Mouse (Mus musculus): ENCODE data around the gene Hist1h2bg. TPM values are rescaled to one million over a fixed set of nuclear protein-coding genes. Genes with fewer than 3 reads are reported as not detected.

Hist1h2bg gene
- polyA plus RNA-seq, 1 experiment = 9.8 TPM

GRCm38 (mm10) chr13:23575271-23575851 lies 4.2 kb downstream of the Hist1h2bg start, which contains the start of gene Hist1h3d:
Gene Hist1h3d, plus strand, starts transcription at chr13:23575763.
- TF ChIP-seq POLR2A (IDR thresholded peaks at IDR 0.05; ENCODE audit: borderline replicate concordance, low read depth, low read length) (no peak), CTCF (IDR thresholded peaks at IDR 0.05; ENCODE audit: low read depth, low read length) (no peak)
- Histone ChIP-seq H3K4me3 (ENCODE audit: insufficient read depth, low read length) (peak within 1 kb of the TSS; percentile 63), H3K27ac (ENCODE audit: insufficient read depth, low read depth, low read length) (peak within 1 kb of the TSS; percentile 83), H3K4me1 (ENCODE audit: control insufficient read depth, insufficient read depth, low read length) (peaks cover 10% of the 10 kb centered on the region)

- peak overlapping the region; percentile 63 for H3K4me3 ChIP-seq (ENCODE audit: insufficient read depth, low read length)
- H3K27ac ChIP-seq (ENCODE audit: insufficient read depth, low read depth, low read length) = peak overlapping the region; percentile 81
- H3K4me1 ChIP-seq (ENCODE audit: control insufficient read depth, insufficient read depth, low read length) = peaks cover 12% of the 10 kb centered on the region
These were observed 4.7 kb downstream of the Hist1h2bg start for GRCm38 (mm10) chr13:23575864-23576313.

GRCm38 (mm10) chr13:23576351-23576881 lies 5.2 kb downstream of the Hist1h2bg start:
- Histone ChIP-seq H3K4me1 (ENCODE audit: control insufficient read depth, insufficient read depth, low read length) (peaks cover 12% of the 10 kb centered on the region), H3K4me3 (ENCODE audit: insufficient read depth, low read length) (peak overlapping the region; percentile 63), H3K27ac (ENCODE audit: insufficient read depth, low read depth, low read length) (peak overlapping the region; percentile 81)
- TF ChIP-seq POLR2A (IDR thresholded peaks at IDR 0.05; ENCODE audit: borderline replicate concordance, low read depth, low read length) (no peak), CTCF (IDR thresholded peaks at IDR 0.05; ENCODE audit: low read depth, low read length) (no peak)

DNA sequence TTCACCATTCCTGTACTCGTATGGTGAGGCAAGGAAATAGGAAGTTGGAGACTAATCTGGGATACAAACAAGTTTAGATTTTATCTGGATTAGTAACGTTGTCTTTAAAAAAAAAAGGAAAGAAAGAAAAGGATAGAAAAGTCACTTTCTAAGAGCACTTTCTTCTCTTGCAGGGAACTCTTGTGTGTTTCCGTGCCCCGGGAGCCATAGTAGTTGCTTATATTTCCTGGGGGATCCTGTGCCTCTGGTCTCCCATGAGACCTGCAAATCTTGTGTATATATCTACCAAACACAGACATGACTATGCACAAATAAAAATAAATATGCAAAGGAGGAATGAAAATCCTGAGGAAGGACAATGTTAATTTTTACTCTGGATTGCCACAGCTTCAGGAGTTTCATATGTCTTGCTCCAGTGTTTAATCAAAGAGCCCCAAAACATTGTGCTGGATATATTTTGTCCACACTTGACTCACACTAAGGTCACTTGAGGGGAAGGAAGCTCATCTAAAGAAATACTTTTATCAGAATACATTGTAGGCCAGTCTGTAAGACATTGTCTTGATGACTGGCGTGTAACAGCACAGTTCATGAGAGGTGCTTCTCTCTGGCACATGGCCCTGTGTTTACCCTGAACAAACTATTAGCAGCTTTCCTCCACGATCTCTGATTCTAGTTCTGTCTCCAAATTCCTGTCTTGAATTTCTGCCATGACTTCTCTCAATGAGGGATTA lies 5.9 kb downstream of the Hist1h2bg start:
- Histone ChIP-seq H3K4me3 (ENCODE audit: insufficient read depth, low read length) (peak overlapping the region; percentile 63), H3K4me1 (ENCODE audit: control insufficient read depth, insufficient read depth, low read length) (peaks cover 12% of the 10 kb centered on the region), H3K27ac (ENCODE audit: insufficient read depth, low read depth, low read length) (peak overlapping the region; percentile 81; the same call in 1 of the 2 replicates)
- no peak for TF ChIP-seq CTCF (IDR thresholded peaks at IDR 0.05; ENCODE audit: low read depth, low read length)
- no peak for TF ChIP-seq POLR2A (IDR thresholded peaks at IDR 0.05; ENCODE audit: borderline replicate concordance, low read depth, low read length)

GRCm38 (mm10) chr13:23577835-23578234 lies 6.6 kb downstream of the Hist1h2bg start:
- H3K4me3 ChIP-seq (ENCODE audit: insufficient read depth, low read length) = no peak overlapping the region
- peaks cover 16% of the 10 kb centered on the region for H3K4me1 ChIP-seq (ENCODE audit: control insufficient read depth, insufficient read depth, low read length)
- TF ChIP-seq POLR2A (IDR thresholded peaks at IDR 0.05; ENCODE audit: borderline replicate concordance, low read depth, low read length) (no peak), CTCF (IDR thresholded peaks at IDR 0.05; ENCODE audit: low read depth, low read length) (no peak)
- no peak overlapping the region for H3K27ac ChIP-seq (ENCODE audit: insufficient read depth, low read depth, low read length)

DNA sequence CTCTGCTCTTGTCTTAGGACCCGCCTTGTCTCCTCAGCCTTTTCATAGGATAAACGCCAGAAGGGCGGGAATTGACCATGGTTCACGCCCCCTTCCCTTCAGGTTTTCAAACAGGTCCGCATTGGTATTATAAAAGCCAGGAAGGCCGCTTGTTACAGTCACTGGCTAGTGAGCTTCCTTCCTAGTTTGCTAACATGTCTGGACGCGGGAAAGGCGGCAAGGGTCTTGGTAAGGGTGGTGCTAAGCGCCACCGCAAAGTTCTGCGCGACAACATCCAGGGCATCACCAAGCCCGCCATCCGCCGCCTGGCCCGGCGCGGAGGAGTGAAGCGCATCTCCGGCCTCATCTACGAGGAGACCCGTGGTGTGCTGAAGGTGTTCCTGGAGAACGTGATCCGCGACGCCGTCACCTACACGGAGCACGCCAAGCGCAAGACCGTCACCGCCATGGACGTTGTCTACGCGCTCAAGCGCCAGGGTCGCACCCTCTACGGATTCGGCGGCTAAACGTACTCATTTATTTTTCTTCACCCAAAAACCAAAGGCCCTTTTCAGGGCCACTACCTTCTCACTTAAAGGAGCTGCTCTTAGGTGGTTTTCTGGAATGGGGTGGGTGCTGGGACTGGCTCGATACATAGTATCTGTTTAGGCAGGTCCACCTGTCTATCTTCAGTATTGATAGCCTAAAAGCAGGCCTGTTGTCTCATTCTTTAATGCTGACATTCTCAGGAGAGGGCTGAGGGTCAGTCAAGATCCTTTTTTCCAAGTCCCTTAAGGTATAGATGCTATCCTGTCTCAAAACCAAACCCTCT lies 10.4 kb downstream of the Hist1h2bg start, which contains the start of gene Hist1h4d:
Gene Hist1h4d, plus strand, starts transcription at position 191 of the 811 bp plus-strand sequence.
- H3K27ac ChIP-seq (ENCODE audit: insufficient read depth, low read depth, low read length) = peak within 1 kb of the TSS; percentile 75

GRCm38 (mm10) chr13:23582219-23583056 lies 11.2 kb downstream of the Hist1h2bg start:
- Histone ChIP-seq H3K4me3 (ENCODE audit: insufficient read depth, low read length) (peak overlapping the region; percentile 57), H3K4me1 (ENCODE audit: control insufficient read depth, insufficient read depth, low read length) (peaks cover 23% of the 10 kb centered on the region), H3K27ac (ENCODE audit: insufficient read depth, low read depth, low read length) (peak overlapping the region; percentile 75)
- no peak for TF ChIP-seq POLR2A (IDR thresholded peaks at IDR 0.05; ENCODE audit: borderline replicate concordance, low read depth, low read length)
- no peak for TF ChIP-seq CTCF (IDR thresholded peaks at IDR 0.05; ENCODE audit: low read depth, low read length)

More for the DNA sequence above, 10.4 kb downstream of the Hist1h2bg start, which contains the start of gene Hist1h4d:
- peak within 1 kb of the TSS; percentile 57 for H3K4me3 ChIP-seq (ENCODE audit: insufficient read depth, low read length)
- peaks cover 26% of the 10 kb centered on the region for H3K4me1 ChIP-seq (ENCODE audit: control insufficient read depth, insufficient read depth, low read length)
- TF ChIP-seq POLR2A (IDR thresholded peaks at IDR 0.05; ENCODE audit: borderline replicate concordance, low read depth, low read length) = peak; percentile 96
- TF ChIP-seq CTCF (IDR thresholded peaks at IDR 0.05; ENCODE audit: low read depth, low read length) = no peak

- Histone ChIP-seq H3K4me1 (ENCODE audit: control insufficient read depth, insufficient read depth, low read length) (peaks cover 21% of the 10 kb centered on the region), H3K4me3 (ENCODE audit: insufficient read depth, low read length) (no peak overlapping the region), H3K27ac (ENCODE audit: insufficient read depth, low read depth, low read length) (peak overlapping the region; percentile 75)
- TF ChIP-seq CTCF (IDR thresholded peaks at IDR 0.05; ENCODE audit: low read depth, low read length) (no peak), POLR2A (IDR thresholded peaks at IDR 0.05; ENCODE audit: borderline replicate concordance, low read depth, low read length) (no peak)
These were observed 12.3 kb downstream of the Hist1h2bg start for GRCm38 (mm10) chr13:23583387-23584068.
